Mouse (Mus musculus) common myeloid progenitor, adult 5-6 weeks (primary cell): Measurements from ENCODE around the gene Gm17584. TPM values are rescaled to one million over a fixed set of nuclear protein-coding genes. Genes with fewer than 3 reads are reported as not detected.
"Not testable (repeated sequence)": the region's sequence is repeated elsewhere in the genome, so short reads cannot be mapped to it uniquely, and the experiment has no call there.

ENCODE experiments used
- ATAC-seq: replicated peaks from 2 replicates; pipeline ENCODE4 v1.8.0; 2016; ENCODE audit warnings: low read depth, mild to moderate bottlenecking, moderate TSS enrichment, inconsistent platforms; ENCODE audit not compliant: poor library complexity, severe bottlenecking
- total RNA-seq: library from RNA; stranded (forward); fragments of 200-1000, 187-1606 nt; gene quantifications from 2 replicates; pipeline ENCODE4 v1.2.3, GENCODE M21; 2017

The Gm17584 gene
- not detected in 2 replicates for total RNA-seq

- not testable (repeated sequence) for ATAC-seq
Observed at GRCm38 (mm10) chrX:124500263-124500662, at the start of gene Gm17584. Gm17584 (plus strand) TSS chrX:124500563.

Other genes starting within 250 kb of the Gm17584 start
- not detected in 2 replicates for gene Gm17469, start 129.3 kb downstream of the Gm17584 start, total RNA-seq